Mouse (Mus musculus) CH12.LX (cell line): Measurements from ENCODE around the gene Cacng6. TPM values are rescaled to one million over a fixed set of nuclear protein-coding genes. Genes with fewer than 3 reads are reported as not detected.

Experiments used
- DNase-seq: peaks from one replicate; pipeline ENCODE4 v3.0.0-alpha.2; 2013; ENCODE audit errors: extremely low read depth
- H3K27ac ChIP-seq: 2 replicates; pipeline ENCODE4 v1.5.1; 2012; ENCODE audit warnings: low read depth, mild to moderate bottlenecking, control low read depth, moderate library complexity; ENCODE audit not compliant: insufficient read depth
- H3K27me3 ChIP-seq: replicated peaks from 2 replicates; pipeline ENCODE3; 2012; ENCODE audit warnings: inconsistent platforms
- H3K36me3 ChIP-seq, 2 experiments: replicated peaks in 1 of 2; 2 replicates each; pipeline versions ENCODE3 to v1.6.1; 2012; ENCODE audit warnings: inconsistent platforms in 1 of 2, low read length in 1 of 2, mild to moderate bottlenecking in 1 of 2, mixed read lengths in 1 of 2, moderate library complexity in 1 of 2; ENCODE audit not compliant: control insufficient read depth in 1 of 2, insufficient read depth in 1 of 2
- H3K4me1 ChIP-seq, 2 experiments: 2 replicates each; pipeline ENCODE4 v1.6.1; 2012; ENCODE audit warnings: inconsistent platforms in 1 of 2, moderate library complexity in 1 of 2; ENCODE audit not compliant: insufficient read depth in 2 of 2, control insufficient read depth in 1 of 2
- H3K4me2 ChIP-seq: 2 replicates; pipeline ENCODE4 v1.6.1; 2012; ENCODE audit warnings: low read depth, mild to moderate bottlenecking, control low read depth; ENCODE audit not compliant: poor library complexity, insufficient read depth, severe bottlenecking
- H3K4me3 ChIP-seq, 3 experiments: fragments of 150-350 bp in 1 of 3; sonication (generic) in 1 of 3; replicated peaks in 1 of 3; 2 replicates each; pipeline versions ENCODE3 to v1.5.1; 2011 to 2012; ENCODE audit warnings: low read depth in 2 of 3, low read length in 2 of 3, mild to moderate bottlenecking in 2 of 3, moderate library complexity in 2 of 3, control low read depth in 1 of 3, improper control_type of control experiment in 1 of 3, inconsistent platforms in 1 of 3, mixed read lengths in 1 of 3; ENCODE audit not compliant: poor library complexity in 1 of 3
- H3K79me2 ChIP-seq: replicated peaks from 2 replicates; pipeline ENCODE4 v1.6.1; 2012; ENCODE audit warnings: mild to moderate bottlenecking, moderate library complexity; ENCODE audit not compliant: control insufficient read depth, poor library complexity, insufficient read depth, severe bottlenecking; ENCODE audit errors: extremely low read depth
- H3K9ac ChIP-seq: 2 replicates; pipeline ENCODE4 v1.6.1; 2012; ENCODE audit warnings: low read depth, mild to moderate bottlenecking, control low read depth, moderate library complexity; ENCODE audit not compliant: insufficient read depth
- H3K9me3 ChIP-seq: replicated peaks from 2 replicates; pipeline ENCODE3; 2012; ENCODE audit warnings: low read length, inconsistent platforms, mixed read lengths
- BHLHE40 ChIP-seq: IDR thresholded peaks from 2 replicates; pipeline ENCODE4 v1.6.1; 2011; ENCODE audit warnings: mild to moderate bottlenecking, low read depth, low read length, improper control_type of control experiment
- CHD2 ChIP-seq: IDR thresholded peaks from 2 replicates; pipeline ENCODE4 v1.6.1; 2011; ENCODE audit warnings: low read length, improper control_type of control experiment
- CTCF ChIP-seq, 2 experiments: IDR thresholded peaks in 1 of 2; conservative IDR thresholded peaks in 1 of 2; 2 replicates each; pipeline ENCODE4 v1.5.1; 2011 to 2012; ENCODE audit warnings: low read depth in 2 of 2, low read length in 2 of 2, improper control_type of control experiment in 1 of 2, inconsistent platforms in 1 of 2, mild to moderate bottlenecking in 1 of 2, moderate library complexity in 1 of 2
- E2F4 ChIP-seq: IDR thresholded peaks from 2 replicates; pipeline ENCODE4 v1.6.1; 2011; ENCODE audit warnings: low read depth, low read length, improper control_type of control experiment; ENCODE audit not compliant: insufficient replicate concordance
- EP300 ChIP-seq: IDR thresholded peaks from 2 replicates; pipeline ENCODE4 v1.6.1; 2011; ENCODE audit warnings: low read length, improper control_type of control experiment
- ETS1 ChIP-seq: conservative IDR thresholded peaks from 2 replicates; pipeline ENCODE4 v1.6.1; 2012; ENCODE audit warnings: low read depth, mild to moderate bottlenecking, inconsistent platforms, low read length, improper control_type of control experiment, moderate library complexity
- GABPA ChIP-seq: IDR thresholded peaks from 2 replicates; pipeline ENCODE4 v1.6.1; 2012; ENCODE audit warnings: low read depth, low read length, improper control_type of control experiment, inconsistent platforms; ENCODE audit not compliant: insufficient replicate concordance
- MAFK ChIP-seq: IDR thresholded peaks from 2 replicates; pipeline ENCODE4 v1.6.1; 2011; ENCODE audit warnings: low read length, improper control_type of control experiment; ENCODE audit not compliant: insufficient replicate concordance
- MAX ChIP-seq: IDR thresholded peaks from 2 replicates; pipeline ENCODE4 v1.6.1; 2011; ENCODE audit warnings: low read length, improper control_type of control experiment
- MAZ ChIP-seq: IDR thresholded peaks from 2 replicates; pipeline ENCODE4 v1.6.1; 2012; ENCODE audit warnings: low read depth, mild to moderate bottlenecking, inconsistent platforms, low read length, improper control_type of control experiment, moderate library complexity
- MXI1 ChIP-seq: IDR thresholded peaks from 2 replicates; pipeline ENCODE4 v1.6.1; 2011; ENCODE audit warnings: mild to moderate bottlenecking, low read depth, low read length, improper control_type of control experiment
- NELFE ChIP-seq: IDR thresholded peaks from 2 replicates; pipeline ENCODE4 v1.6.1; 2011; ENCODE audit warnings: low read depth, low read length, improper control_type of control experiment
- POLR2AphosphoS2 ChIP-seq: IDR thresholded peaks from 2 replicates; pipeline ENCODE4 v1.6.1; 2011; ENCODE audit warnings: low read depth, low read length, improper control_type of control experiment
- RAD21 ChIP-seq: IDR thresholded peaks from 2 replicates; pipeline ENCODE4 v1.6.1; 2011; ENCODE audit warnings: low read depth, mild to moderate bottlenecking, low read length, improper control_type of control experiment, moderate library complexity
- RCOR1 ChIP-seq: conservative IDR thresholded peaks from 2 replicates; pipeline ENCODE4 v1.6.1; 2012; ENCODE audit warnings: low read depth, mild to moderate bottlenecking, inconsistent platforms, low read length, improper control_type of control experiment
- SMC3 ChIP-seq: IDR thresholded peaks from 2 replicates; pipeline ENCODE4 v1.6.1; 2011; ENCODE audit warnings: low read depth, low read length, improper control_type of control experiment
- USF1 ChIP-seq: IDR thresholded peaks from 2 replicates; pipeline ENCODE4 v1.6.1; 2014; ENCODE audit warnings: low read depth, mild to moderate bottlenecking, inconsistent platforms, low read length, improper control_type of control experiment
- ZKSCAN1 ChIP-seq: IDR thresholded peaks from 2 replicates; pipeline ENCODE4 v1.6.1; 2012; ENCODE audit warnings: low read depth, inconsistent platforms, low read length, improper control_type of control experiment, borderline replicate concordance
- ZMIZ1 ChIP-seq: IDR thresholded peaks from 2 replicates; pipeline ENCODE4 v1.6.1; 2012; ENCODE audit warnings: low read depth, mild to moderate bottlenecking, inconsistent platforms, low read length, improper control_type of control experiment
- ZNF384 ChIP-seq: IDR thresholded peaks from 2 replicates; pipeline ENCODE4 v1.6.1; 2012; ENCODE audit warnings: low read depth, low read length, improper control_type of control experiment, inconsistent platforms
- dilution Hi-C: fragments of 300-500 bp; cut with MboI; formaldehyde crosslinking; loops from 2 replicates; pipeline ENCODE4 v1.14.3; 2020; ENCODE audit warnings: low sequenced_read_pairs; ENCODE audit not compliant: extremely low pct_unique_long_range_greater_than_20kb, extremely low pct_ligation_motif_present
- in situ Hi-C: fragments of 300-500 bp; cut with MboI; formaldehyde crosslinking; loops from 3 replicates; pipeline ENCODE4 v1.14.3; 2019; ENCODE audit warnings: low sequenced_read_pairs, low pct_ligation_motif_present, low pct_unique_long_range_greater_than_20kb, mixed read lengths
- polyA plus RNA-seq: library from polyadenylated mRNA; unstranded; fragments of >175 nt; gene quantifications from 2 replicates; pipeline ENCODE4 v1.2.1, GENCODE M21; 2012; ENCODE audit warnings: low read depth; ENCODE audit not compliant: insufficient read length
- total RNA-seq, 2 experiments: library from RNA; depleted of rRNA; stranded (reverse); fragments of 300-350 nt in 1 of 2; fragments of >200 nt in 1 of 2; gene quantifications; 2 replicates each; pipeline ENCODE4 v1.2.3; 2012 to 2014

Cacng6 gene
- total and polyA plus RNA-seq, 3 experiments: not detected

GRCm38 (mm10) chr7:3420466-3420865 lies 3.5 kb upstream of the Cacng6 start:
- Histone ChIP-seq H3K9ac (no peak overlapping the region), H3K4me1 (peaks cover 0 to 4% of the 10 kb centered on the region in 2 experiments; a peak in 1 of 4 replicates), H3K27me3 (no peaks in the 10 kb centered on the region), H3K4me2 (no peak overlapping the region), H3K9me3 (no peaks in the 10 kb centered on the region), H3K4me3 (no peak overlapping the region), H3K27ac (no peak overlapping the region), H3K79me2 (no peaks in the 10 kb centered on the region), H3K36me3 (peaks cover 0 to 6% of the 10 kb centered on the region in 2 experiments)
- in situ Hi-C loops (no loop called here), dilution Hi-C loops (no loop called here)
- no peak for DNase-seq
- TF ChIP-seq CHD2 (no peak), RCOR1 (no peak), ZMIZ1 (no peak), MAZ (no peak), ZNF384 (no peak), ZKSCAN1 (no peak), NELFE (no peak), SMC3 (no peak), GABPA (no peak), BHLHE40 (no peak), E2F4 (no peak), MAFK (no peak), CTCF (conservative IDR thresholded peaks at IDR 0.05 in 1 of 2, IDR thresholded peaks at IDR 0.05 in 1 of 2; ENCODE audit: low read depth in 2 of 2, low read length in 2 of 2) (no peak), POLR2AphosphoS2 (no peak), USF1 (no peak), MXI1 (no peak)

GRCm38 (mm10) chr7:3421297-3421696 lies 2.7 kb upstream of the Cacng6 start:
- H3K9ac ChIP-seq: no peak overlapping the region
- no peaks in the 10 kb centered on the region for H3K36me3 ChIP-seq
- in situ Hi-C loops (no loop called here), dilution Hi-C loops (no loop called here)
- DNase-seq: no peak
- H3K4me2 ChIP-seq: 0 out of 2 replicates have a peak overlapping the region, but pooled peaks have one; percentile 42
- no peaks in the 10 kb centered on the region for H3K27me3 ChIP-seq
- H3K4me3 ChIP-seq: no peak overlapping the region
- H3K79me2 ChIP-seq: no peaks in the 10 kb centered on the region
- no peaks in the 10 kb centered on the region for H3K9me3 ChIP-seq
- peaks cover 0 to 4% of the 10 kb centered on the region in 2 experiments; a peak in 1 of 4 replicates for H3K4me1 ChIP-seq
- TF ChIP-seq NELFE (no peak), EP300 (no peak), CHD2 (no peak), E2F4 (no peak), MAX (no peak), RCOR1 (no peak), ETS1 (no peak), MXI1 (no peak), RAD21 (no peak)
- H3K27ac ChIP-seq: no peak overlapping the region
